ENCODE assay signal across 25 mouse cellular contexts in genomic region chr16:38681313-38681712, GRCm38 (mm10).
"Had no signal": no experiment of that assay in that cellular context is flagged by ENCODE, and none has a peak within 500 bp of the region (broad histone marks: within the 10 kb centered on the region; RNA-seq: fewer than 3 reads in every experiment).

No protein-coding gene starts in this region.

- H3K27ac ChIP-seq: heart, embryonic 15.5 days; hindbrain, embryonic 13.5 days; hindbrain, embryonic 15.5 days; hindbrain, postnatal 0 days; kidney, embryonic 15.5 days; kidney, postnatal 0 days; limb, embryonic 13.5 days; limb, embryonic 15.5 days; liver, embryonic 12.5 days; liver, embryonic 14.5 days had no signal

- H3K9me3 ChIP-seq: heart, embryonic 13.5 days; heart, embryonic 15.5 days; hindbrain, embryonic 13.5 days; hindbrain, embryonic 15.5 days; kidney, embryonic 15.5 days; limb, embryonic 13.5 days; limb, embryonic 15.5 days; liver, embryonic 12.5 days had no signal

- H3K4me2 ChIP-seq: heart, embryonic 11.5 days; heart, embryonic 13.5 days; heart, embryonic 15.5 days; hindbrain, embryonic 13.5 days; hindbrain, embryonic 15.5 days; kidney, embryonic 15.5 days; limb, embryonic 13.5 days; limb, embryonic 15.5 days; liver, embryonic 12.5 days had no signal

- H3K4me3 ChIP-seq: heart, embryonic 13.5 days; heart, embryonic 15.5 days; hindbrain, embryonic 13.5 days; hindbrain, embryonic 15.5 days; kidney, embryonic 15.5 days; limb, embryonic 13.5 days; limb, embryonic 15.5 days; liver, embryonic 12.5 days had no signal

- H3K27me3 ChIP-seq: heart, embryonic 13.5 days; heart, embryonic 15.5 days; hindbrain, embryonic 13.5 days; hindbrain, embryonic 15.5 days; kidney, embryonic 15.5 days; limb, embryonic 13.5 days; limb, embryonic 15.5 days; liver, embryonic 12.5 days had no signal

- ATAC-seq: hindbrain, postnatal 0 days; intestine, embryonic 16.5 days; liver, embryonic 12.5 days had no signal

- H3K9ac ChIP-seq: heart, embryonic 13.5 days; heart, embryonic 15.5 days; hindbrain, embryonic 13.5 days; hindbrain, embryonic 15.5 days; kidney, embryonic 15.5 days; limb, embryonic 13.5 days; limb, embryonic 15.5 days; liver, embryonic 12.5 days; liver, embryonic 14.5 days had no signal

- H3K36me3 ChIP-seq: hindbrain, embryonic 13.5 days; hindbrain, embryonic 15.5 days; kidney, embryonic 15.5 days; limb, embryonic 13.5 days; limb, embryonic 15.5 days; liver, embryonic 12.5 days had no signal

- H3K4me1 ChIP-seq: hindbrain, embryonic 13.5 days; hindbrain, embryonic 15.5 days had no signal

- DNase-seq: gastrocnemius, postnatal 10 days; gastrocnemius, postnatal 25 days; heart, postnatal 14 days; heart, postnatal 36 days; kidney, adult 11 months; kidney, adult 2 months; kidney, adult 9 months; kidney, postnatal 14 days; kidney, postnatal 36 days; layer of hippocampus, adult 9-11 months; layer of hippocampus, postnatal 36 days; left cerebral cortex, postnatal 4 days had no signal
